Mouse (Mus musculus): ENCODE results near the gene Lyrm2. TPM values are rescaled to one million over a fixed set of nuclear protein-coding genes. Genes with fewer than 3 reads are reported as not detected.

Gene Lyrm2
- total and polyA plus RNA-seq, 3 experiments: 35.7 to 135 (median 47.5) TPM

DNA sequence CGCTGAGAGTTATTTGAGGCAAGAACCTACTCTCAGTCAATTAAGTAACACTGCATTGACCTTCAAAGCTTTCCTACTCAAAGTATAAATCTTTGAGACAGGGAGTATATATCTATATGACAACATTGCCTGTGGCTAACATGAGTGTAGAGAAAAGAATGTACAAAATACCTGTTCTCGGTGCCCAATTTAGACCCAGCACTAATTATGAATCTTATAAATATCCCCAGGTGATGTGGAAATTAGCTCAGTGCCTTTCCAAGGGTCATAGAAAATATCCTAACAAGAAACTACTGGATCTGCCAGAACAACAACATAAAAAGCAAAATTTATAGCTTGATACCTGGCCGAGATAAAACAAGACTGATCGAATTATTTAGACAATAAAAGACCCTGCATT is 1.1 kb upstream of the Lyrm2 start (continued):
- TF ChIP-seq CTCF (conservative IDR thresholded peaks at IDR 0.05 in 1 of 2, IDR thresholded peaks at IDR 0.05 in 1 of 2; ENCODE audit: low read depth in 2 of 2, low read length in 2 of 2): no peak

DNA sequence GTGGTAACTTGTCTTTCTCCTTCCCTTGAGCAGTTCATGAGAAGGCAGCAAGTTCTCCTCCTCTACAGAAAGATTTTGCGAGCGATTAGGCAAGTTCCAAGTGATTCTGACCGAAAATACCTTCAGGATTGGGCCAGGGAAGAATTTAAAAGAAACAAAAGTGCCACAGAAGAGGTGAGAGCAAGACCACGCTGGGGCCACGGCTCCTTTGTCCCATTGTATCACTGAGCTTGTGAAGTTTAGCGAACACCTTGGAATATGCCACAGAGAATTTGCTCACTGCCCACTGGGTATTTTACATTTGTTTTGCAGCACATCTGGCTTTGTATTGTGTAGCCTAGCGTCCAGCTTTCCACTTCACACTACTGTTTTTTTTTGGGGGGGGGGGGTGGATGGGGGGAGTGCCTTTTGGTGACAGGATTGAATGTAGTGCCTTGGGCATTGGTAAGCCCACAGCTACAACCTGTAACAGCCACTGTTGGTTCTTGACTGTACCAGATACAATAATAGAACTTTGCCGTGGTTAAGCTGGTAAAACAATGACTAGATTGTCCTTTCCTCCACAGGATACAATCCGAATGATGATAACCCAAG is 621 bp downstream of the Lyrm2 start:
- peak overlapping the region; percentile 61 to 84 (median 69) for H3K4me3 ChIP-seq (replicated peaks in 1 of 3; ENCODE audit: low read depth in 2 of 3, low read length in 2 of 3, poor library complexity in 1 of 3)
- dilution Hi-C loops (cut with MboI; ENCODE audit: extremely low pct_ligation_motif_present, extremely low pct_unique_long_range_greater_than_20kb, low sequenced_read_pairs): no loop called here
- H3K9me3 ChIP-seq (replicated peaks; ENCODE audit: low read length): no peaks in the 10 kb centered on the region
- H3K4me1 ChIP-seq (ENCODE audit: control insufficient read depth in 1 of 2, insufficient read depth in 2 of 2): peaks cover 6 to 14% of the 10 kb centered on the region in 2 experiments; a peak in 3 of 4 replicates
- peak overlapping the region; percentile 92 for H3K4me2 ChIP-seq (ENCODE audit: insufficient read depth, low read depth, poor library complexity, severe bottlenecking)
- peak overlapping the region; percentile 55 for H3K9ac ChIP-seq (ENCODE audit: insufficient read depth, low read depth)
- no peaks in the 10 kb centered on the region; the same call in 1 of the 2 replicates for H3K79me2 ChIP-seq (replicated peaks; ENCODE audit: control insufficient read depth, extremely low read depth, insufficient read depth, poor library complexity, severe bottlenecking)
- TF ChIP-seq MYC (IDR thresholded peaks at IDR 0.05; ENCODE audit: low read depth, low read length) (no peak), CHD1 (IDR thresholded peaks at IDR 0.05; ENCODE audit: low read depth, low read length) (0 out of 2 replicates have a peak, but pooled peaks have one; percentile 16)
- no peaks in the 10 kb centered on the region for H3K27me3 ChIP-seq (replicated peaks)
- DNase-seq (ENCODE audit: extremely low read depth): no peak
- H3K27ac ChIP-seq (ENCODE audit: insufficient read depth, low read depth): peak overlapping the region; percentile 81
- H3K36me3 ChIP-seq (replicated peaks in 1 of 2; ENCODE audit: control insufficient read depth in 1 of 2, insufficient read depth in 1 of 2, low read length in 1 of 2): peaks cover 0 to 14% of the 10 kb centered on the region in 2 experiments
- in situ Hi-C loops (cut with MboI; ENCODE audit: low pct_ligation_motif_present, low pct_unique_long_range_greater_than_20kb, low sequenced_read_pairs): no loop called here

DNA sequence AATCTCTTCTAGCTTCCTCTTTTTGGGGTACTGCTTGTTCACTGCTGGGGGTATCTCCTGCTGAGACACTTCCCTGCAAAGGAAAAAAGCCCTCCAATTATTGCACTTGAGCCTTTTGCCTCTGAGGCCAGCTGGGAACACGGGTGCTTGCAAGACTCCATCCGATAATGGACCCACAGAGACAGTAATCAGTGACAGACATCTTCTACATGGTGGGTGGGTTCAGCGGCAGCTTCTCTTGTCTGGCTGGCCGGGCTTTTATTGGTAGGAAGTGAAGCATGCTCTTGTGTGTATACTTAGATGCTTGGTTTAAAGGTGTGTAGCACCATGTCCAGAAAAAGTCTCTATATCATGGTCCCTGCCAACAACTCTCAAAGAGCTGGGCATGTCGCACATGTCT is 17.4 kb downstream of the Lyrm2 start:
- no peak for DNase-seq (ENCODE audit: extremely low read depth)
- Histone ChIP-seq H3K27ac (ENCODE audit: insufficient read depth, low read depth) (no peak overlapping the region), H3K4me3 (replicated peaks in 1 of 3; ENCODE audit: low read depth in 2 of 3, low read length in 2 of 3, poor library complexity in 1 of 3) (no peak overlapping the region), H3K4me2 (ENCODE audit: insufficient read depth, low read depth, poor library complexity, severe bottlenecking) (no peak overlapping the region), H3K79me2 (replicated peaks; ENCODE audit: control insufficient read depth, extremely low read depth, insufficient read depth, poor library complexity, severe bottlenecking) (no peaks in the 10 kb centered on the region), H3K27me3 (replicated peaks) (no peaks in the 10 kb centered on the region), H3K9me3 (replicated peaks; ENCODE audit: low read length) (no peaks in the 10 kb centered on the region), H3K4me1 (ENCODE audit: control insufficient read depth in 1 of 2, insufficient read depth in 2 of 2) (no peaks in the 10 kb centered on the region), H3K9ac (ENCODE audit: insufficient read depth, low read depth) (no peak overlapping the region), H3K36me3 (replicated peaks in 1 of 2; ENCODE audit: control insufficient read depth in 1 of 2, insufficient read depth in 1 of 2, low read length in 1 of 2) (peaks cover 0 to 2% of the 10 kb centered on the region in 2 experiments)
- dilution Hi-C loops (cut with MboI; ENCODE audit: extremely low pct_ligation_motif_present, extremely low pct_unique_long_range_greater_than_20kb, low sequenced_read_pairs): no loop called here
- in situ Hi-C loops (cut with MboI; ENCODE audit: low pct_ligation_motif_present, low pct_unique_long_range_greater_than_20kb, low sequenced_read_pairs): no loop called here
- no peak for TF ChIP-seq MYC (IDR thresholded peaks at IDR 0.05; ENCODE audit: low read depth, low read length)
- TF ChIP-seq NELFE (IDR thresholded peaks at IDR 0.05; ENCODE audit: low read depth, low read length): no peak
- TF ChIP-seq KAT2A (IDR thresholded peaks at IDR 0.05; ENCODE audit: insufficient replicate concordance, low read length): no peak
- no peak for TF ChIP-seq MAZ (IDR thresholded peaks at IDR 0.05; ENCODE audit: low read depth, low read length)
- TF ChIP-seq SMC3 (IDR thresholded peaks at IDR 0.05; ENCODE audit: low read depth, low read length): no peak
- TF ChIP-seq RAD21 (IDR thresholded peaks at IDR 0.05; ENCODE audit: low read depth, low read length): no peak
- TF ChIP-seq POLR2AphosphoS2 (IDR thresholded peaks at IDR 0.05; ENCODE audit: low read depth, low read length): no peak
- no peak for TF ChIP-seq USF2 (conservative IDR thresholded peaks at IDR 0.05; ENCODE audit: low read depth, low read length)
- TF ChIP-seq GABPA (IDR thresholded peaks at IDR 0.05; ENCODE audit: insufficient replicate concordance, low read depth, low read length): no peak
- TF ChIP-seq CHD2 (IDR thresholded peaks at IDR 0.05; ENCODE audit: low read length): no peak
- no peak for TF ChIP-seq BHLHE40 (IDR thresholded peaks at IDR 0.05; ENCODE audit: low read depth, low read length)
- no peak for TF ChIP-seq HCFC1 (IDR thresholded peaks at IDR 0.05; ENCODE audit: low read depth, low read length)
- no peak for TF ChIP-seq ETS1 (conservative IDR thresholded peaks at IDR 0.05; ENCODE audit: low read depth, low read length)
- TF ChIP-seq RCOR1 (conservative IDR thresholded peaks at IDR 0.05; ENCODE audit: low read depth, low read length): no peak
- no peak for TF ChIP-seq MAX (IDR thresholded peaks at IDR 0.05; ENCODE audit: low read length)

Measured in CH12.LX (cell line).